Mouse (Mus musculus) embryo, embryonic 10.5 days (tissue): ENCODE measurements at regions not wholly inside any gene's neighbourhood (a gene's known extent, or its start where the extent isn't known, plus 50 kb on each side); places are given as distances from the start of the nearest gene placed in this dataset.
"Not testable (repeated sequence)": the region's sequence is repeated elsewhere in the genome, so short reads cannot be mapped to it uniquely, and the experiment has no call there.

Experiments
- DNase-seq: peaks from one replicate; pipeline ENCODE4 v3.0.0-alpha.2; 2015; ENCODE audit warnings: low spot score

- no peak for DNase-seq
Measured at GRCm38 (mm10) chr2:92664939-92665338, 65.4 kb downstream of the Chst1 start.

DNA sequence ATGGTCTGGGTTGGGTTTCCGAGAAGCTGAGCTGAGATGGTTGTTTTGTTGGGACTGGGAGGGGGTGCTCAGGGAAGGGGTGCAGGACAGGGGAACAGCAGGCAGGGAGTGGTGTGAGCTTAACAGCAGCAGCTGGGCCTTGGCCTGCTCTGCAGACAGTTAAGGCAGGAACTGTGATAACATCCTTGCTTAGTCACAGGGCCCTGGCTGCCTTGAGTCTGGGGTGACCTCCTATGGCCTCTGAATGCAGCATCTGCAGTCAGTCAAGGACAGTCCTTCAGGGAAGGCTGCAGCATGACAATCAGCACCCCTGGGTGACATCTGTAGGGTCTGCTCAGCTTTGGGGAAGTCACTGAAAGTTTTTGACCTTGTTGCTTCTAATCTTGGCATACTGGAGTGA lies 67.7 kb downstream of the Chst1 start:
- no peak for DNase-seq

DNA sequence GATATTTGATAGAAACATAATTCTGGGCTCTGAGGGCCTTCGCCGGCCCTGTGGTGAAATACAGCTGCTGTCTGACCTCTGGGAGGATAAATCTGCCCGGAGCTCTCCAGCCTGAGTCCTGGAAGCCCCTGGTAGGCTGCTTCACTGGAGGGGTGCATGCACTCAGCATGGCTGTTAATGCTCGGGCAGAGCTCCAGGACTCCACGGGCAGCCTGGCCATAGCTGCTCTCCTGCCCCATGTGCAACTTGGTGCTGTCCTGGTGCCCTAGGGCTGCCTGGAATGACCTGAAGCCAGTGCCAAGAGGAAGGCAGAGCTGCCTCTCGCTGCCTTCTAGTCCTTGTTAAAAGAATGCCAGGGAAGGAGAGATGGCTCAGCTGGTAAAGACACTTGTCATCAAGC lies 68.2 kb downstream of the Chst1 start:
- peak; percentile 21 for DNase-seq

DNA sequence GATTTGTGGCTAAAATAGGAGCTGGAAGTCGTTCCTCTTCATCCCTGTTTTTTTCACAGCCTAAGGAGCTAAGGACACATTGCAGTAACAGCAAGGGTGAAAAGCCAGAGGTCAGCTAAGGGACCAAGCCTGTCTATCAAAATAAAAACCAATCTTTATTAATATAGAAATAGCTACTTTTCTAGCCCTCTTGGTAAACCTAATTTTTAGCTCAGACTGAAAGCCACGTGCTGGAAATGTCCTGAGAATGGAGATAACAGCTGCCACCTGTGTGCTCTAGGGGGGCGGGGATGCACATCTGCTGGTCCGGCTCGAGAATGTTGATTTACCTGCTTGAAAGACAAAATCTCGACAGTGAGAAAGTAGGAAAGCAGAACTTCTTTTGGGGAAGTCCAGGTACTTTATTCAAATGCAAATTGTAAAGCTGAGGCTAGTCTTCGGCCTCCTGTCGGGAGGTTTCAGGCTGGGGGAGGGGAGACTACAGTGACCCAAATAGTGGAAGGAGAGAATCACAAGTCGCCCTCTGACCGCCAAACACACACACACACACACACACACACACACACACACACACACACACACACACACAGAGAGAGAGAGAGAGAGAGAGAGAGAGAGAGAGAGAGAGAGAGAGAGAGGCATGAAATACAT lies 70.0 kb downstream of the Chst1 start:
- not testable (repeated sequence) for DNase-seq

DNA sequence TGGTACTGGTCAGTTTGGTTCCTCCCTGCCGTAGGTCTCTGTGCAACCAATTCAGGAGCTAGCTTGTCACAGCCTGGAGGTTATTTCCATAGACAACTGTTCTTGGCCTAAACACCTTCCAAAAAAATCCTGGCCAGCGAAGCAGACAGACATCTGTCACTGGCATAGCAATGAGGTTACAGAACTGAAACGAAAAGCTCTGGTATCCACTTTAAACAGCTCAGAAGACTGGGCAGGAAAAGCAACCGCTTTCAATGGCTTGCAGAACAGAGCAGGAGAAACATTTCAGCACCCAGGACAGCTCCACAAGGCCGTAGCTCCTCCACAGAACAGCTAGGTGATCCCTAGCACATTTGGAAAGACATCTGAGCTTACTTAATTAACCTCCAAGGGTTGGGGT lies 72.1 kb downstream of the Chst1 start:
- peak; percentile 87 for DNase-seq

GRCm38 (mm10) chr2:92672106-92672505 lies 72.6 kb downstream of the Chst1 start:
- DNase-seq: no peak

GRCm38 (mm10) chr2:92673064-92673813 lies 73.7 kb downstream of the Chst1 start:
- DNase-seq: no peak

DNA sequence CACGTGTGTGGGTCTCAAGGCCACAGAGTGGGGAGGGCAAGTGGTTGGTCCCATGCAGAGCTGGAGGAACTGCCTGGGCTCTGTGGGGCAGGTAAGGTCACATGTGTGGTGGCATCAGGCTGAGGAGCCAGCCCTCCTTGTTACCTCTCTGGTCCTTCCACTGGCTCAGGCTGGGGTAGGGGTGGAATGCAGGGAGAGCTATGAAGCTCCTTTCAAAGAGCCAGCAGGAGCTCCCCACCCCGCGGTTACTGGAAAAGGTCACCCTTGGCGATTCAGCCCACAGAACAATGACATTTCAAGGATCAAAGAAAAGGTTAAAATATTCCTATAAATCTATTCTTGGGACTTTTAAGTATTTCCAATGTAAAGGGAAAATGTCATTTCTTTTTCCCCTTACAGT lies 74.4 kb downstream of the Chst1 start:
- no peak for DNase-seq

DNA sequence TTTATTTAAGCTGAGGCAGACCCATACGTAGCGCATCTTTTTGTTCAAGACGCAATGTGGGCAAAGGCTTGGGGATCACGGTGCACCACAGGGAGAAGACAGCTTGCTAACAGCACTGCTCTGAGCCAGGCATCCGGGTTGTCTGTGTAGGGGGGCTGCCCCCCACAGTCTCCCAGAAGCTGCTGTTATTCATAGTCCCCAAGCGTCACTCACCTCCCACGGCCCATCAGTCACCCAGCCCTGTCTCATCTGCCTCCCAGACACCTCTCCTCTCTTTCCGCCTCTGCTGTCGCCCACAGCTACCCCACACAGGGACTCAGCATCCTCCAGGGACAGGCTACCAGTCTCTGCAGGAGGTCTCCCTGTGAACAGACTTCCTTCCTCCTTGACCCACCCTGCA lies 75.7 kb downstream of the Chst1 start:
- DNase-seq: no peak

- no peak for DNase-seq
Measured at GRCm38 (mm10) chr2:92678276-92678930, 78.9 kb downstream of the Chst1 start.

- DNase-seq: no peak
Measured at GRCm38 (mm10) chr2:92678999-92679704, 79.6 kb downstream of the Chst1 start.

DNA sequence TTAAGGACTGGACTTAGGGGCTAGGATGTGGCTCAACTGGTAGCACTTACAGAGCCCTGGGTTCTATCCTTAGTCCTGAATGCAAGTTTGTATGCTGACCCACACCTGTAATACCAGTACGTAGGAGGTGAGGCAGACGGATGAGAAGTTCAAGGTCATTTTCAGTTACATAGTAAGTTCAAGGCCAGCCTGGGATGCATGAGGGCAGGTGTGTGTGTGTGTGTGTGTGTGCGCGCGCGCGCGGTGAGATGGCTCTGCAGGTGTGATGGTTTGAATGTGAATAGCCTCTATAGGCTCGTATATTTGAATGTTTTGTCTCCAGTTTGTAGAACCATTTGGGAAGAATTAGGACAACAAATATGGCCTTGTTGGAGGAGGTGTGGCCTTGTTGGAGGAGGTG lies 82.7 kb downstream of the Chst1 start:
- no peak for DNase-seq

DNA sequence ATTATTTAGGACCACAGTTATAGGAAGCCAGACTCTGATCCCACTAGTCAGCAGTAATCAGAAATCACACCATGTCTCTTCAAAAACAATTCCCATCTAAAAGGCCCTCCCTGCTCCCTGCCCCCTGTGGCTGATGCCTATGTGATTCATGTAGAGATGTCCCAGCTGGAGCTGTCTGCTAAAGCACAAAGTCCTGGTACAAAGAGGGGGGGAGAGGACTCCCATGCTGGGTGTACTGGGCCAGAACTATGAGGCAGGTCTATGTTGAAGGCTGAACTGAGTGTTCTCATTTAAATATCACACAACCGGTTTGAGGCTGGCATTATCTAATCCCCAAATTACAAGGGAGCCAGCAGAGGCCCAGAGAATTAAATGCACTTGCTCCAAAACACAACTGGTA lies 88.2 kb downstream of the Chst1 start:
- DNase-seq: no peak

DNA sequence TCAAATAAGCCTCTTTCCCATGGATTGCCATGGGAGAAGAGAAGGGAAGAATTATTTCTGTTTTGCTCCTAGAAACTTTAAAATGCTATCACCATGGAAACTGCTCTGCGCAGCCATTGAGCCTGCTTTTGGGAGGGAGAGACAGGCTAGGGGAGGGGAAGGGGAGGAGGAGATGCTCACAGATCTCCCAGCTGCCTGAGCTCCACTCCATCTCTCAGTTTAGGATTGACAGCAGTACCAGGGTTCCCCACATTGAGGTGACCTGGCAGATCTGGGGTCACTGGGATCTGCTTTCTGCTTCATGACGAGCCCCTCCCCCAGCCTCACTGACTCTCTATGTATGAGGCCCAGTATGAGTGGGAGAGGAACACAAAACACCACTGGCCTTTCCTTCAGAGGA lies 89.7 kb downstream of the Chst1 start:
- peak; percentile 23 for DNase-seq

- no peak for DNase-seq
Measured at GRCm38 (mm10) chr2:92690304-92690703, 90.8 kb downstream of the Chst1 start.

GRCm38 (mm10) chr2:92691438-92691837 lies 91.9 kb downstream of the Chst1 start:
- DNase-seq: no peak

GRCm38 (mm10) chr2:92692623-92693022 lies 93.1 kb downstream of the Chst1 start:
- no peak for DNase-seq

- no peak for DNase-seq
Measured at GRCm38 (mm10) chr2:92693024-92693423, 93.5 kb downstream of the Chst1 start.

DNA sequence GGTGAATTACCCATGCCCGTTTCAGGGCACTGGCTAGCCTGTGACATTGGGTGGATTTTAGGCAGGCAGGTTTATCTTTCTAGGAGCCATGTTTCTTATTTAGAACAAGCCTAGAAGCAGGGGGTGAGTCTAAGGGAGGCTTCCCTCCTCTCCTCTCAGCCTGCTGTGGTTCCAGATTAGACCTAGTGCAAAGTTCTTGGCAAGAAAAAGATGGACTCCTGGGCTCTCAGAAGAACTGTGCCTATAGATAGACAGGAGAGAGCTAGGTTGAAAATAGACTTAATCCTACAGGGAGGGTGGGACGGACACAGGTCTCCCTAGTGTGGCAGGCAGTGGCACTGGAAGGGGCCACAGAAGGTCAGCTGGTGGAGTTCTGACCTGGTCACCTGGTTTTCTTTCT lies 95.3 kb downstream of the Chst1 start:
- no peak for DNase-seq

DNA sequence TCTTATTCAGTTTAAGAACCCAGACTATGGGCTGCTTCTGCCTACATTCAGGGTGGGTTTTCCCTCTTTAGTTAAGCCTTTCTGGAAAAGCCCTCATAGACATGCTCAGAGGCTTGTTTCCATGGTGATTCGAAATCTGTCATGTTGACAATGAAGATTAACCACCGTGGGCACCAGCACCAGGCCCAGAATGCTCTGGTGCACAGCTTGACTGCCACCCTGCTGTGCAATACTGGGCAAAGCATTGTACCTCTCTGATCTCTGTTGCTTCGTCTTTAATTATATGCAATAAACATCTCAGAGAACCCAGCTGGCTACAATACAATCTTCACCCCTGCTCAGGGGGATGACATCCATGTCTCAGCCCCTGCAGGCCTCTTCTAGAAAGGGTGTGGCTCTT lies 96.4 kb downstream of the Chst1 start:
- peak; percentile 25 for DNase-seq

- DNase-seq: no peak
Measured at GRCm38 (mm10) chr2:92697721-92698120, 98.2 kb downstream of the Chst1 start.

- DNase-seq: no peak
Measured at GRCm38 (mm10) chr2:92699360-92699759, 99.9 kb downstream of the Chst1 start.

- no peak for DNase-seq
Measured at GRCm38 (mm10) chr2:92704035-92704434, 104.5 kb downstream of the Chst1 start.
